Mouse (Mus musculus) lung, embryonic 14.5 days (tissue): ENCODE results near the gene Chd9. TPM values are rescaled to one million over a fixed set of nuclear protein-coding genes. Genes with fewer than 3 reads are reported as not detected.

ENCODE experiments used
- ATAC-seq: fragments of 200-750 bp; cut with Nextera tagmentation; 2 replicates; pipeline ENCODE4 v1.8.0; 2017; ENCODE audit warnings: mild to moderate bottlenecking, moderate TSS enrichment, moderate library complexity; ENCODE audit not compliant: insufficient read depth
- DNase-seq: peaks from one replicate; pipeline ENCODE4 v3.0.0-alpha.2; 2015
- H3K27ac ChIP-seq: fragments of 300-500 bp; sonication (generic); 2 replicates; pipeline ENCODE4 v1.5.1; 2014; ENCODE audit warnings: low read depth, mild to moderate bottlenecking, moderate library complexity
- H3K27me3 ChIP-seq: fragments of 300-500 bp; sonication (generic); 2 replicates; pipeline ENCODE4 v1.6.1; 2014; ENCODE audit warnings: low read length, control low read depth; ENCODE audit not compliant: insufficient read depth
- H3K36me3 ChIP-seq: fragments of 300-500 bp; sonication (generic); 2 replicates; pipeline ENCODE4 v1.6.1; 2014; ENCODE audit warnings: control low read depth; ENCODE audit not compliant: insufficient read depth
- H3K4me1 ChIP-seq: fragments of 300-500 bp; sonication (generic); 2 replicates; pipeline ENCODE4 v1.6.1; 2014; ENCODE audit warnings: antibody characterized with exemption, control low read depth; ENCODE audit not compliant: insufficient read depth
- H3K4me2 ChIP-seq: fragments of 300-500 bp; sonication (generic); 2 replicates; pipeline ENCODE4 v1.6.1; 2014; ENCODE audit warnings: mild to moderate bottlenecking
- H3K4me3 ChIP-seq: fragments of 300-500 bp; sonication (generic); 2 replicates; pipeline ENCODE4 v1.5.1; 2014; ENCODE audit warnings: low read depth, low read length
- H3K9ac ChIP-seq: fragments of 300-500 bp; sonication (generic); 2 replicates; pipeline ENCODE4 v1.6.1; 2014
- H3K9me3 ChIP-seq: fragments of 300-500 bp; sonication (generic); 2 replicates; pipeline ENCODE4 v1.6.1; 2016; ENCODE audit warnings: low read depth, low read length, control low read depth
- CTCF ChIP-seq: IDR thresholded peaks from 2 replicates; pipeline ENCODE4 v1.5.1; 2016; ENCODE audit warnings: antibody characterized with exemption, low read depth
- WGBS: fragments of 180-500 bp; shearing (Covaris S2); extraction: QIAGEN DNeasy Blood & Tissue Kit; methylation state at CpG from one replicate; pipeline ENCODE4 v1.1.7; 2014; 5-methylcytosine and 5-hydroxymethylcytosine counted together
- polyA plus RNA-seq: library from polyadenylated mRNA; unstranded; fragments of >200 nt; fragmentation: Nextera tagmentation; extraction: Ambion mirVana; gene quantifications from 2 replicates; pipeline ENCODE4 v1.2.1, GENCODE M21; 2014

Chd9 gene
- polyA plus RNA-seq, 1 experiment from 2014 or later, result 72.5 TPM

- ATAC-seq (no peak), DNase-seq (no peak)
- H3K27me3 ChIP-seq, result no peaks in the 10 kb centered on the region
- WGBS, result 70% methylated on average over 23 of the region's 23 CpGs
- H3K4me1 ChIP-seq, result no peaks in the 10 kb centered on the region
- H3K4me2 ChIP-seq, result no peak overlapping the region
- no peak overlapping the region for H3K9ac ChIP-seq
- H3K27ac ChIP-seq, result no peak overlapping the region
- no peaks in the 10 kb centered on the region for H3K36me3 ChIP-seq
- no peak for TF ChIP-seq CTCF
- H3K4me3 ChIP-seq, result no peak overlapping the region
- no peaks in the 10 kb centered on the region for H3K9me3 ChIP-seq
Measured at GRCm38 (mm10) chr8:90816061-90816882, 11.9 kb upstream of the Chd9 start.

- Histone ChIP-seq H3K4me3 (no peak within 1 kb of the TSS), H3K27ac (no peak within 1 kb of the TSS), H3K9me3 (no peaks in the 10 kb centered on the region), H3K9ac (no peak within 1 kb of the TSS), H3K27me3 (no peaks in the 10 kb centered on the region), H3K4me1 (no peaks in the 10 kb centered on the region), H3K36me3 (no peaks in the 10 kb centered on the region), H3K4me2 (no peak within 1 kb of the TSS)
- ATAC-seq (no peak; the same call in 1 of the 2 replicates), DNase-seq (no peak)
- 81% methylated on average over 2 of the region's 2 CpGs for WGBS
- no peak for TF ChIP-seq CTCF
Measured at GRCm38 (mm10) chr8:90817293-90817692, 10.9 kb upstream of the Chd9 start, which contains the start of gene Gm19935. Gene Gm19935, minus strand, starts transcription at chr8:90817393.

GRCm38 (mm10) chr8:90819561-90820320, 8.4 kb upstream of the Chd9 start:
- Histone ChIP-seq H3K9ac (no peak overlapping the region), H3K4me2 (no peak overlapping the region), H3K27me3 (no peaks in the 10 kb centered on the region), H3K36me3 (no peaks in the 10 kb centered on the region), H3K4me1 (no peaks in the 10 kb centered on the region), H3K27ac (no peak overlapping the region), H3K9me3 (no peaks in the 10 kb centered on the region), H3K4me3 (no peak overlapping the region)
- ATAC-seq (no peak), DNase-seq (no peak)
- WGBS, result 81% methylated on average over 9 of the region's 9 CpGs
- no peak for TF ChIP-seq CTCF

- TF ChIP-seq CTCF, result no peak
- Histone ChIP-seq H3K36me3 (no peaks in the 10 kb centered on the region), H3K4me1 (no peaks in the 10 kb centered on the region), H3K9me3 (no peaks in the 10 kb centered on the region), H3K4me3 (no peak overlapping the region), H3K9ac (no peak overlapping the region), H3K27ac (no peak overlapping the region), H3K4me2 (no peak overlapping the region), H3K27me3 (no peaks in the 10 kb centered on the region)
- WGBS, result 57% methylated on average over 4 of the region's 4 CpGs
- DNase-seq, result no peak
- no peak for ATAC-seq
Measured at GRCm38 (mm10) chr8:90820321-90820696, 7.8 kb upstream of the Chd9 start.

- Histone ChIP-seq H3K4me1 (no peaks in the 10 kb centered on the region), H3K27ac (no peak overlapping the region), H3K9ac (no peak overlapping the region), H3K4me2 (no peak overlapping the region), H3K9me3 (no peaks in the 10 kb centered on the region), H3K36me3 (no peaks in the 10 kb centered on the region), H3K4me3 (no peak overlapping the region), H3K27me3 (no peaks in the 10 kb centered on the region)
- DNase-seq (peak; percentile 57), ATAC-seq (no peak)
- WGBS, result 11% methylated on average over 11 of the region's 11 CpGs
- no peak for TF ChIP-seq CTCF
Measured at GRCm38 (mm10) chr8:90822443-90822842, 5.7 kb upstream of the Chd9 start.

GRCm38 (mm10) chr8:90825459-90825871, 2.7 kb upstream of the Chd9 start:
- no peak for TF ChIP-seq CTCF
- WGBS, result 78% methylated on average over 9 of the region's 9 CpGs
- H3K27me3 ChIP-seq, result no peaks in the 10 kb centered on the region
- no peak for DNase-seq
- no peaks in the 10 kb centered on the region for H3K9me3 ChIP-seq
- H3K9ac ChIP-seq, result no peak overlapping the region
- no peak overlapping the region for H3K4me2 ChIP-seq
- no peak overlapping the region for H3K27ac ChIP-seq
- peaks cover 3% of the 10 kb centered on the region; the same call in 1 of the 2 replicates for H3K4me1 ChIP-seq
- no peak overlapping the region for H3K4me3 ChIP-seq
- no peak for ATAC-seq
- no peaks in the 10 kb centered on the region for H3K36me3 ChIP-seq
